Mouse (Mus musculus) liver, adult 2 months (tissue): Measurements from ENCODE around the gene Ptbp1. TPM values are rescaled to one million over a fixed set of nuclear protein-coding genes. Genes with fewer than 3 reads are reported as not detected.
A peak's percentile ranks its signal among the peaks of the same experiment; 100 is the strongest.

Experiments
- DNase-seq: peaks from one replicate; pipeline ENCODE4 v3.0.0-alpha.2; 2011; ENCODE audit warnings: low read depth, low spot score; ENCODE audit errors: extremely low read depth
- H3K27ac ChIP-seq: fragments of 200-500 bp; replicated peaks from 2 replicates; pipeline ENCODE4 v1.5.1; 2012; ENCODE audit warnings: low read depth, mild to moderate bottlenecking, control low read depth, inconsistent platforms, low read length; ENCODE audit not compliant: insufficient read depth
- H3K27me3 ChIP-seq: fragments of 200-500 bp; 2 replicates; pipeline ENCODE4 v1.6.1; 2012; ENCODE audit warnings: mild to moderate bottlenecking, moderate library complexity, low read length, inconsistent platforms; ENCODE audit not compliant: control insufficient read depth, insufficient read depth
- H3K36me3 ChIP-seq: fragments of 200-500 bp; 2 replicates; pipeline ENCODE4 v1.6.1; 2012; ENCODE audit warnings: low read length, inconsistent platforms; ENCODE audit not compliant: control insufficient read depth, insufficient read depth
- H3K4me1 ChIP-seq: fragments of 200-500 bp; 2 replicates; pipeline ENCODE4 v1.6.1; 2011; ENCODE audit warnings: low read length; ENCODE audit not compliant: control insufficient read depth, insufficient read depth
- H3K4me3 ChIP-seq: fragments of 200-500 bp; 2 replicates; pipeline ENCODE4 v1.5.1; 2011; ENCODE audit warnings: low read depth, mild to moderate bottlenecking, control low read depth, low read length, moderate library complexity; ENCODE audit not compliant: insufficient read depth
- H3K79me2 ChIP-seq: fragments of 200-500 bp; 2 replicates; pipeline ENCODE4 v1.6.1; 2012; ENCODE audit warnings: inconsistent platforms, mild to moderate bottlenecking, low read length, moderate library complexity; ENCODE audit not compliant: control insufficient read depth, insufficient read depth
- H3K9ac ChIP-seq: fragments of 200-500 bp; 2 replicates; pipeline ENCODE4 v1.6.1; 2012; ENCODE audit warnings: low read depth, mild to moderate bottlenecking, control low read depth, inconsistent platforms, low read length
- CTCF ChIP-seq: fragments of 200-500 bp; IDR thresholded peaks from 2 replicates; pipeline ENCODE4 v1.5.1; 2011; ENCODE audit warnings: low read depth, low read length, control low read depth
- POLR2A ChIP-seq: fragments of 200-500 bp; IDR thresholded peaks from 2 replicates; pipeline ENCODE4 v1.6.1; 2011; ENCODE audit warnings: low read length, control low read depth; ENCODE audit not compliant: insufficient read depth; ENCODE audit errors: extremely low read depth
- WGBS: fragments of 180-500 bp; shearing (Covaris S2); methylation state at CpG from one replicate; pipeline ENCODE4 v1.1.7; 2018; 5-methylcytosine and 5-hydroxymethylcytosine counted together
- polyA plus RNA-seq: library from polyadenylated mRNA; depleted of rRNA; stranded (reverse); fragments of >200 nt; gene quantifications from 2 replicates; pipeline ENCODE4 v1.2.3, GENCODE M21; 2012
- total RNA-seq: library from RNA; depleted of rRNA; stranded (reverse); fragments of >200 nt; gene quantifications from 2 replicates; pipeline ENCODE4 v1.2.3, GENCODE M21; 2014

Ptbp1 gene
- total and polyA plus RNA-seq, 2 experiments = 43.9 to 103 TPM

GRCm38 (mm10) chr10:79838151-79838550 lies 16.1 kb upstream of the Ptbp1 start:
- Histone ChIP-seq H3K79me2 (no peaks in the 10 kb centered on the region), H3K27ac (no peak overlapping the region), H3K36me3 (no peaks in the 10 kb centered on the region), H3K4me3 (no peak overlapping the region), H3K27me3 (no peaks in the 10 kb centered on the region), H3K9ac (no peak overlapping the region), H3K4me1 (0 out of 2 replicates have a peak, but pooled peaks cover 2% of the 10 kb centered on the region)
- peak; percentile 38 for DNase-seq
- TF ChIP-seq POLR2A (no peak), CTCF (no peak)
- 42% methylated on average over 2 of the region's 2 CpGs for WGBS

GRCm38 (mm10) chr10:79840091-79840490 lies 14.1 kb upstream of the Ptbp1 start:
- H3K9ac ChIP-seq = no peak overlapping the region
- 96% methylated on average over 3 of the region's 3 CpGs for WGBS
- DNase-seq = no peak
- no peak overlapping the region for H3K27ac ChIP-seq
- no peaks in the 10 kb centered on the region for H3K27me3 ChIP-seq
- H3K4me3 ChIP-seq = no peak overlapping the region
- no peaks in the 10 kb centered on the region for H3K36me3 ChIP-seq
- no peaks in the 10 kb centered on the region for H3K79me2 ChIP-seq
- H3K4me1 ChIP-seq = 0 out of 2 replicates have a peak, but pooled peaks cover 2% of the 10 kb centered on the region
- TF ChIP-seq CTCF (no peak), POLR2A (no peak)

GRCm38 (mm10) chr10:79840644-79841551 lies 13.3 kb upstream of the Ptbp1 start:
- Histone ChIP-seq H3K27me3 (no peaks in the 10 kb centered on the region), H3K9ac (peak overlapping the region; percentile 48), H3K79me2 (no peaks in the 10 kb centered on the region), H3K4me3 (peak overlapping the region; percentile 46), H3K36me3 (no peaks in the 10 kb centered on the region), H3K27ac (peak overlapping the region; percentile 38), H3K4me1 (0 out of 2 replicates have a peak, but pooled peaks cover 2% of the 10 kb centered on the region)
- 4% methylated on average over 24 of the region's 24 CpGs for WGBS
- DNase-seq = peak; percentile 41
- TF ChIP-seq POLR2A = no peak
- TF ChIP-seq CTCF = 0 out of 2 replicates have a peak, but pooled peaks have one; percentile 12

GRCm38 (mm10) chr10:79842322-79842721 lies 11.9 kb upstream of the Ptbp1 start:
- TF ChIP-seq CTCF (no peak), POLR2A (no peak)
- Histone ChIP-seq H3K9ac (no peak overlapping the region), H3K79me2 (no peaks in the 10 kb centered on the region), H3K36me3 (no peaks in the 10 kb centered on the region), H3K27me3 (no peaks in the 10 kb centered on the region), H3K4me3 (no peak overlapping the region), H3K4me1 (0 out of 2 replicates have a peak, but pooled peaks cover 2% of the 10 kb centered on the region), H3K27ac (no peak overlapping the region)
- 78% methylated on average over 3 of the region's 3 CpGs for WGBS
- no peak for DNase-seq

- Histone ChIP-seq H3K4me1 (no peaks in the 10 kb centered on the region), H3K79me2 (no peaks in the 10 kb centered on the region), H3K4me3 (no peak overlapping the region), H3K36me3 (no peaks in the 10 kb centered on the region), H3K9ac (no peak overlapping the region), H3K27ac (no peak overlapping the region), H3K27me3 (no peaks in the 10 kb centered on the region)
- TF ChIP-seq CTCF (no peak), POLR2A (no peak)
- no peak for DNase-seq
- WGBS = 64% methylated on average over 6 of the region's 6 CpGs
Measured at GRCm38 (mm10) chr10:79843476-79843875, 10.8 kb upstream of the Ptbp1 start.

- Histone ChIP-seq H3K79me2 (no peaks in the 10 kb centered on the region), H3K9ac (no peak overlapping the region), H3K4me3 (no peak overlapping the region), H3K27me3 (no peaks in the 10 kb centered on the region), H3K27ac (no peak overlapping the region), H3K36me3 (no peaks in the 10 kb centered on the region), H3K4me1 (peaks cover under 1% of the 10 kb centered on the region)
- TF ChIP-seq CTCF (no peak), POLR2A (no peak)
- DNase-seq = no peak
- WGBS = 73% methylated on average over 5 of the region's 5 CpGs
Measured at GRCm38 (mm10) chr10:79846553-79846952, 7.7 kb upstream of the Ptbp1 start.
